Mouse (Mus musculus) kidney, adult 8-10 months (tissue): ENCODE measurements around the gene Plekhm2.

Experiments
- DNase-seq, 2 experiments: peaks; one replicate each; pipeline ENCODE4 v3.0.0; 2022

Plekhm2 gene

DNA sequence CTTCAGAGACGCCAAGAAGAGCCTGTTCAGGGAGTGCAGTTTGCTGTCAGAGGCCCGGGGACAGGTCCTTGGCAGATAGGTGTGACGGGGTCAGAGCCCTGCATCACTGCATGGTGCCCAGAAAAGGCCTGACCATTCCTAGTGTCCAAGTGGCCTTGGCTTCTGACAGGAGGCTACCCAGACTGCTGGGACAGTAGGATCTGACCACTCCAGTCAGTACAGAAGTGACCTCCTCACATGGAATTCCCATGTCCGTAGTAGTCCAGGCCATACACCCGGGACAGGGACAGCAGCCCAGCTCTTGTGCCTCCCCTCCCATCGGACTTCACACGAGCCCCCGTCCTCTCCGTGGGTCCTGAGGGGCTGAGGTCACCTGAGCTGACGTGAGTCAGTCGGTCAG, 34.7 kb downstream of the Plekhm2 start:
- no peak for DNase-seq

- DNase-seq: no peak
Observed at GRCm38 (mm10) chr4:141628661-141629060, 36.0 kb downstream of the Plekhm2 start.

DNA sequence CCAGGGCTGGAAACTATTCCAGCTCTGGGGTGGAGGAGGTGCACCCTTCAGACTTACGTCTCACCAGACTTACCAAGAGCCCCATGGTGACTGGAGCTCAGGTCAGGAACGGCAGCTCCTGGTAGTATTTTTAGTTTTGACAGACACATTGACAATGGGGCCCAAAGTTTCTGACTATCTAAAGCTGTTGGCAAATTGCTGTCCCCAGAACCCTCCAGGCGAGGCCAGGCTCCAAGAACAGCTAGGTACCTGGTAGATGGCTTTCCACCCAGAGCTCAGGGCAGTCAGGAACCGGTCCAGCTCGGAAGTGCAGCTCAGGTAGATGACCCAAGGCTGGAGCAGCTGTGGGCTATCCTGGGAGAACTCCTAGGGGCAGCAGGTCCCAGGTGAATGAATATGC, 37.2 kb downstream of the Plekhm2 start:
- no peak for DNase-seq

DNA sequence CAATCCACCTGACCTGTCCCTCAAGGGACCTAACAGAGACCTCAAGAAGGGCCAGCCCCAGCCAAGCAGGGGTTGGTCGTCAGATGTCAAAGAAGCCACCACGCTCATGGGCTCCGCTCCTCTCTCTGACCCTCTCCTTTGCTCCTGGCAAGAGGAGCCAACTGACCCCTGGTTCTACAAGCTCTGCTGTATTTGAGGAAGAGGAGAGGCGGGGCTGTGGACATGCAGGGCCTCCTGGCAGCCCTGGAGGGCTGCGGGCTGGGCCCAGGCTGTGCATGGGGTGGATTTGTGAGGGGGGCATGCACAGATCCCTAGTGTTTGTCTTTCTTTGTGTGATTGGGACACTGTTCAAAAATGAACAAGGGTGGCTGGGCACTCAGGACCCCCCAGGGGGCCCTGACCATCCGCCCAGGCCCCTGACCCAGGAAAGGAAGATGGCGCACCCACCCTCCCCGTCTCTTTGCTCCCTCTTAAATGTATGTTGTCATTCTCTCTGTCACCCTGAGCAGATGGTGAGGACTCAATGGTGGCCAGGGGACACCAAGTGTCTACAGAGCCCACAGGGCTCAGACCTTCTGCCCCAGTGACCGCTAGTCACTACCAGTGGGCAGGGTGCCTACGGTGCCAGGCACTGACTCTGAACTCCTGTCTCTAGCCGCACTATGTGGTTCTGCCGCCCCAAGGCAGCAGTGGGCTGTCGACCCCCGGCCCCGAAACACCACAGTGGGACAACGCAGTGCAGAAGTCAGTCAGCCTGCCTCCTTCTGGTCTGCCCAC, 38.7 kb downstream of the Plekhm2 start:
- DNase-seq: no peak

DNA sequence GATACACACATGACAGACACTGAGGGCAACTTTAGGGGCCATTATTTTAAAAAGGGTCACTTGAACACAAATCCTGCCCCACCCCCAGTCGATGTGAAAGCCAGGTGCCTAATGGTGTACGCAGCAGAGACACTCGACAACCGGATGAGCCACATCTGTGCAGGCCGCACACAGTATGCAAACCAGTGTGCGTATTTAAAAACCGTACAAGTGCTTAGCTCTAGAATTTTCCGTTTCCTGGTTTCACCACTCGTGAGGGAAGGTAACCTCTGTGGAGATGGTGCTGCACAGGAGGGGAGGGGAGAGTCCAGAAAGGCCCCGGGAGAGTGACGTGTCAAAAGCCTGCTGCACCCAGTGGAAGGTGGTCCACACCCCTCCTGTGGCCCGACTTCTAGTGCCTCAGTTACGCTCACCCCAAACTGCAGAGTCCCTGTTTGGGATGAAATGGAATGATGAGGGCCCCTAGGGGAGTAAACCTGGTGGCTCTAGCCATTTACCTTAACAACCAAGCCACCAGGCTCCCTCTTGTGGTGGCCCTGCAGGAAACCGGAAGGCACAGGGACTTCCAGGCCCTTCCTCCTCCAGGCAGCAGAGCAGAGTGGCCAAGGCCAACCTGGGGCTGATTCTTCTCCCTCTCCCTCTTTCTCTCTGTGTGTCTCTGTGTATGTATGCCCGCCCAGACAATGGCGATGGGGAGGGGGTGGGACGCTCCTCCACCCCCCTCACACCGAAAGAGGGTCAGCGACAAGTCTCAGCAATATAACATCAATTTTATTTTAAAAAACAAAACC, 39.5 kb downstream of the Plekhm2 start:
- peak in 1 of 2 experiments; percentile 66 for DNase-seq

DNA sequence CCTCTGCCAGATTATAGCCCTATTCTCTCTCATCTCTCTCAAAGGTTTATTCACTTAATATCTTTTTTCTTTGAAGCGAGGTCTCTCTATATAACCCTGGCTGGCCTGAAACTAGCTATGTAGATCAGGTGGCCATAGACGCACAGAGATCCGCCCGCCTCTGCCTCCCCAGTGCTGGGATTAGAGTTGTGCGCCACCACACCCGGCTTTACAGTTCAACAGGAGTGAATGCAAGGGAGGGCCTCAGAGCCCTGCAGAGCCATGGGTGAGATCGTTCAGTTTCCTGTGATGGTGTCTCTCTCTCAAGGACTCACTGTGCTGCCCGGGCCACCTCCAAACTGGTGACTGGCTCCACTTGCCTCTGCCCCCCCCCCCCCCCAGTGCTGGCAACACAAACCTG, 40.6 kb downstream of the Plekhm2 start:
- no peak for DNase-seq

DNA sequence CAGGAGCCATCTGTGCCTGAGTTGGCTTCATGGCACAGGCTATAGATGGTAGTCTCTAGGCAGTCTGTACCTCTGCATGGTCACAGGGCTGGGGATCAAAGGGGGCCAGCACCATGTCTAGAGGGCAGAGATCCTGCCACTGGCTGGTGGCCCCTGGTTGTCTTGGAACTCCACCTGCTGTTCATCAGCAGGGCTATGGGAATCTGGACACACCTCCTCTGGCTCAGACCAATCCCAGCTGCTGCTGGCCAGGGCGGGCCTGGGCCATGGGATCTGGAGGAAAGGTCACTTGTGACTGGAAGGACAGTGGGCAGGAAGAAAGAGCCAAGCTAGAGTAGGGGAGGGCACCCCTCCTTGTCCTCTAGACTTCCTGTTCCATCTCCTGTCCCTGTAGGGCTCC, 41.0 kb downstream of the Plekhm2 start, which contains the start of gene Slc25a34:
Gene Slc25a34, minus strand, starts transcription at position 156 of the 400 bp plus-strand sequence.
- peak; percentile 90 to 94 for DNase-seq

GRCm38 (mm10) chr4:141623037-141623436, 41.7 kb downstream of the Plekhm2 start:
- peak; percentile 78 to 83 for DNase-seq

DNA sequence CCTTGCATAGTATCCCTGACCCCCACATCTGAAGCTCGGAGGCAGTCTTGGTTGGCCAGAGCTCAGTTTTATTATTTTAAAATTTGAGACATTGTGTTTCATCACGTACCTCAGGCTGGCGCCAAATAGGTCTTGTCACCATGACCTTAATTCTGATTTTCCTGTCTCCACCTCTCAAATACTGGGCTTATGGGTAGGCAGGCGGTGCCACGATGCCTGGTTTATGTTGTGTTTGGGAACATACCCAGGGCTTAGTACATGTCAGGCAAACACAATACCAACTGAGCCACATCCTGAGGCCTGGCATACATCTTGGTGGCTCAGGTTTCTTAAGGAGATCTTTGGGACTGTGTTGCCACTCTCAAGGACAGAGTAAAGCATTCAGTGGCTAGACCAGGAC, 42.1 kb downstream of the Plekhm2 start:
- no peak for DNase-seq

DNA sequence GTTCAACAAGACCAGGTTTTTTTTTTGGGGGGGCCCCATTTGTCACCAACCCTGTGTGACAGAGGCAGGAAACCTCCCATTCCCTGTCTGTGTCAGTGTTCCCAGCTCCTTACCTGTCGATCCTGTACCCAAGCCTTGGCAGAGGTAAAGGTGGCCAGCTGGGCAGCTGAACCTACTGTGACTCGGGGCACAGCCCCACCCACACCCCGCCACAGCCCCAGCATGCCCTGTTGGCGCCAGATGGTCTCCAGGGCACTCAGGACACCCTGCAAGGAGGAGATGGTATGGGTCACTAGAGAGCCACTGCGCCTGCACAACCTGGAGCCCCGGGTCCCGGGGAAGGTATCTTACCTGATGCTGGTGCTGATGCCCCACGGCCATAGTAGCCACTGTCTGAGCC, 42.6 kb downstream of the Plekhm2 start:
- no peak for DNase-seq

DNA sequence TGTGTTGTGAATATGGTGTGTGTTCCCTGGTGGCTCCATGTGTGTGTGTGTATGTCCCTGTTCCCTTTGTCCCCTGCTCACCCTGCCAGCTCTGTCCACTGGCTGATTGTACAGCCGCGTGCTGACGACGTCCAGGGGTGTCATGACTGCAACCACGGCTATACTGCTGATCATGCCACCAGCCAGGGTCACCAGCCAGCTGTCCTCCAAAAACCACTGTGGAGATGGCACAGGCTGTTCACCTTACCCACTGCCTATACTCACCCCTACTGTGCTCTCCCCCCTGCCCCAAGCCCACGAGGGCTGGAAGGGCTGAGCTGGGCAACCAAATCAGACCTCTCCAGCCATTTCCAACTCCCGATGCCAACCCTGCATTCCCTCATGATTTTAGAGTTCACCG, 43.4 kb downstream of the Plekhm2 start:
- DNase-seq: no peak

GRCm38 (mm10) chr4:141619299-141619883, 45.3 kb downstream of the Plekhm2 start:
- no peak for DNase-seq

GRCm38 (mm10) chr4:141618565-141619243, 46.0 kb downstream of the Plekhm2 start, which contains the start of gene Tmem82:
Gene Tmem82, minus strand, starts transcription at chr4:141618633.
- peak in 1 of 2 experiments; percentile 60 for DNase-seq

DNA sequence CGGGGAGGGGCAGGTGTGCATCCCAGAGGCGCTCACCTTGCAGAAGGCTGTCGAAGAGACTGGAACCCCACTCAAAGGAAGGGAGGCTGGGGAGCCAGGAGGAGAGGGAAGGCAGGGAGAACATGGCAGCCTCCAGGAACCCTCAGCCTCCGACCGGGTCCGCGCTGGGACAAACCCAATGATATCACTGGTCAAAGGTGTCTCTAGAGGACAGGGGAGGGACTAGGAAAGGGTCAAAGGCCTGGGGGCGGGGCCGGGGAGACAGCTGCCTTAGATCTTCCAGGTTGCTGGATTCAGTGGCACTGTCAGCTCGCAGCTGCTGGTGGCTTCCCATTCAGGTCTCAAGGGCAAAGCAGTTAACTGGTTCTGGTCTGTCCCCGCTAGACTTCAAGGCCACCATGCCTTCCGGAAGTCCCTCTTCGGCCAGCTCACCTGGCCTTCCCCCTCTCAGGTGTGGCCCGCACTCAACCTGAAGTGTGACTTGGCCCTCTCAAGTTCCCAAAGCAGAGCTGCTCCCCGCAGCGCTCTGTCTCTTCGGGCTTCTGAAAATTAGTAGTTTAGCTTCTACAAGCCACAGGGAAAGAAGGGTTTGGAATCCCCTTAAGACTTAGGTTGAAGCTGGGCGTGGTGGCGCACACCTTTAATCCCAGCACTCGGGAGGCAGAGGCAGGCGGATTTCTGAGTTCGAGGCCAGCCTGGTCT, 46.7 kb downstream of the Plekhm2 start:
- DNase-seq: peak; percentile 86 to 90

- peak; percentile 69 to 79 for DNase-seq
Observed at GRCm38 (mm10) chr4:141617299-141617698, 47.4 kb downstream of the Plekhm2 start.

- DNase-seq: no peak
Observed at GRCm38 (mm10) chr4:141616811-141617210, 47.9 kb downstream of the Plekhm2 start.

- DNase-seq: no peak
Observed at GRCm38 (mm10) chr4:141614946-141615345, 49.8 kb downstream of the Plekhm2 start.

- no peak for DNase-seq
Observed at GRCm38 (mm10) chr4:141609538-141609937, 55.2 kb downstream of the Plekhm2 start.

- DNase-seq: peak in 1 of 2 experiments; percentile 52
Observed at GRCm38 (mm10) chr4:141605861-141606260, 58.8 kb downstream of the Plekhm2 start, which contains the start of gene Fblim1. Gene Fblim1, minus strand, starts transcription at chr4:141606096.

- DNase-seq: no peak
Observed at GRCm38 (mm10) chr4:141605421-141605820, 59.3 kb downstream of the Plekhm2 start.

DNA sequence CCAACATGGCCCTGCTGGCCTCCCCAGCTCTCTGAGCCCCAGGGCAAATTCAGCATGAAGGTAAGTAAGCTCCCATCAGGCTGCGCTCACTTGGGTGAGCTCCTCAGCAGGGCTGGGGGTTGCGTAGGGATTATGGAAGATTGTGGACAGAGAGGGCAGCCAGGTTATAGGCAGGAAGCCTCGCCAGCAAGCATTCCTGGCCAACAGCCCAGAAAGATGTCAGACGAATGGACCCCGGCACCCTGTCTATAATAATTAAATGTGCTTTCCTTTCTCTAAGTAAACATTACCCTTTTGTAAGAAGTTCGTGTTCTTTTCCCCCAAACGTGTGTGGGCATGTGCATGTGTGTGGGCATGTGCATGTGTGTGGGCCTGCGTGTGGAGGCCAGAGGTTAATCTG, 60.2 kb downstream of the Plekhm2 start:
- peak; percentile 80 to 86 for DNase-seq

GRCm38 (mm10) chr4:141603921-141604320, 60.8 kb downstream of the Plekhm2 start:
- no peak for DNase-seq
